Mouse (Mus musculus) B cell, adult 2 months (primary cell): ENCODE results near the gene 4930523C07Rik.

ENCODE experiments used
- DNase-seq, 2 experiments: peaks; one replicate each; pipeline ENCODE4 v3.0.0; 2022

Gene 4930523C07Rik

DNA sequence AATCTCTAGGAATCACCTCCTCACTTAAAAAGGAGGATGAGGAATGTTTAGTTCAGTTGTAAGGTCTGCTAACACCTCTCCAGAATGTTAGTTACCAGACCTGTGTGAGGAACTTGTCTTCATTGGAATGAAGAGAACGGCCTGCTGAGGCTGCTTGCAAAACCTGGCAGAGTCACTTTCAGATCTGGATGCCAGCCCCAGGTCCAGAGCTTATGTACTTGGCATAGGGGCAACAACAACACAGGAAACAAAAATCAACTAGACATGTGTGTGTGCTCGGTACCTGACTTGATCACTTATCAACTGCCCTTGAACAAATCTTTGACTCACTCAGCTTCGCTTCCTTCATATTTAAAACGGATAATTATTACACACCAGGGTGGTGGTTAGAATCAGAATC is 2.6 kb downstream of the 4930523C07Rik start:
- no peak for DNase-seq

DNA sequence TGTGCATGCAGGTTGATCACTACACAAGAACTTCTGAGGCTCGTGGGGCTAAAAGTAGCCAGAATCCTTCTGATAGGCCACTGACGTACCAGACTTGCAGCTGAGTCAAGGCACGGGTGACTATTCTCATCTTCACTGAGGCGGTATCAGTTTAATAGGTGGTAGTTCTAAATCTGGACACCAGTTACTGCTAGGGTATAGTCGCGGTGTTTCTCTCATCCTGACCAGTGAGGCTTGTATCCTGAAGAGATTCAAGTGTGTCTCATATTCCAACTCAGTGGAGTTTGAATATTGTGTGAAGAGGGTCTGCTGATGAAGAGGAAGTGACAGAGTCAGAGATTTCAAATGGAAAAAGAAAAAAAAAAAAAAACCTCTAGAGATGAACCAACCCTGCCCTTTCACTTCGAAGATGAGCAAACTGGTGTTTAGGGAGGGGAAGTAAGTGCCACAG is 3.3 kb downstream of the 4930523C07Rik start:
- peak; percentile 71 for DNase-seq

DNA sequence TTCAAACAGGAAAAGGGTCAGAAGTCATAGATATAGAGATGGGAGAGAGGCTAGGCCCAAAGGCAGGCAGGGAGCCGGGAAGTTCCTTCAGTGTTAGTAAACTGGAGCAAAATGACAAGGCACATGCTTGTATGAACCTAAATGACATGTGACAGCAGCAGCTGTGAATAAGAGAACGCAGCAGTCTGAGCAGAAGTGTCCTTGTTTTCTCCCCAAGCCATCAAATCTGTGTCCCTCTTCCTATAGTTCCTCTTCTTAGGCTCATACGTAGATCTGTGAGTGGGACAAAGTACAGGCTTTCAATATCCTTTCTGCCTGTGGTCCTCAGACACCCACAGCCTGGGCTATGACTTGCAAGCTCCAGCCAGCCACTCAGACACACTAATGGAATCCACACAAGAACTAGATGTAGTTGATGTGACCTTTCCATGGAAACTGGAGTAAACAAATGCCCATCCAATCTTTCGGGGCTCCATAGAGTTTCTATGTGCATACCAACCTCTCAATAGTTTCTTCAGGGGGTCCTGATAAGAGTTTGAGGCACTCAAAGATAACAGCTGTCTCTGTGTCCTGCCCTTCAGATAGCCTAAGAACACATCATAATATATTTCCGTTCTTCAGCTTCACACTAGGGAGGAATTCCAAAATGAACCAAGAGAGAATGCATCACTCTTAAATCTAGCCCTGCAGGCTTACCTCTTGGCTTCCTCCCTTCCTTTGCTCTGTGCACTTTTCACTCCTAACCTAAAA is 5.1 kb downstream of the 4930523C07Rik start:
- peak in 1 of 2 experiments; percentile 3 for DNase-seq

DNA sequence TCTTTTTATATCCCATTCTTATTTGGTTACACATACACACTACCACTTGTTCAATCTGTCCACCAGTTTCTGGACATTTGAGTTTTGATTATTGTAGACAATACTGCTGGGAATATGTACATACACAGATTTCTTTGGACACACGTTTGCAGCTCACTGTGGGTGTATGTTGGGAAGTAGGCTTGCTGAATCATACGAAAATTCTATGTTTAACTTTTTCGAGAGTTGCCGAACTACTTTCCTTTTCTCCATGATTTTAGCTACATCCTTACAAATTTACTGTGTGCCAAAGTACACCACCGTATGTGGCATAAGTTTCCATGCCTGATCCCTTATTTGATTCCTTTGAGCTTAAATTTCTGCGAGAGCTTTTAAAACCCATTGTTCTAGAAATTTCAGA is 6.7 kb downstream of the 4930523C07Rik start:
- no peak for DNase-seq

DNA sequence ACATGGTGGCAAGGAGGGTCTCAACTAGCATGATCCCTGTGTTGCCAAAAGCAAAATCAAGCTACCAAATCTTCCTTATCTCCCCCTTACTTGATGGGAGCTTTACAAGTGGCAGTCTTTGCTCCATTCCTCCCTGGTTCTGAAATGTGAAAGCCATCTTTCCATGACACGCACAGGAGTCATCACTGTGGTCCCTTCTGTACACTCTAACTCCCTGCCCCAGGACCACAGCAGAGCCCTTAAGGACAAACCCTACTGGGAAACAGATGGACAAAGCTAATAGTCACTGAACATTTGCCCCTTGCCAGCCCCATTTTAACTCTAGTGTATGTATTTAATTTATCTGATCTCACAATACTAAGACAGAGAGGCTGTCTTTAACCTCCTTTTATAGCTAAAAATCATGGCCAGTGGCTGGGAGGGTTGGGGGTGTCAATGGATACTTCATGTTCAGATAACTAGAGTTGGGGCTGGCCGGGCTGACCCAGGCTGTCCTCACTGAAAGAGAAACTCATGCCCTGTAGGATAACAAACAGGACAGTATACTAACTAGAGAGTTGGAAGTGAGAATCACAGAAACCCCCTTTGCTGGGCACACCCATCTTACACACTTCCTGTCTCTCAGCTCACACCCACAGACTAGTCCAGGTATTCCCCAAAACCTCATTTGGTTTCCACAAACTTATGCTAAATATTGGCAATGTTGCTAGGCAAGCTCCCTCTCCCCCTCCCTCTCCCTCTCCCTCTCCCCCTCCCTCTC is 8.6 kb downstream of the 4930523C07Rik start:
- DNase-seq = peak; percentile 74 to 77

DNA sequence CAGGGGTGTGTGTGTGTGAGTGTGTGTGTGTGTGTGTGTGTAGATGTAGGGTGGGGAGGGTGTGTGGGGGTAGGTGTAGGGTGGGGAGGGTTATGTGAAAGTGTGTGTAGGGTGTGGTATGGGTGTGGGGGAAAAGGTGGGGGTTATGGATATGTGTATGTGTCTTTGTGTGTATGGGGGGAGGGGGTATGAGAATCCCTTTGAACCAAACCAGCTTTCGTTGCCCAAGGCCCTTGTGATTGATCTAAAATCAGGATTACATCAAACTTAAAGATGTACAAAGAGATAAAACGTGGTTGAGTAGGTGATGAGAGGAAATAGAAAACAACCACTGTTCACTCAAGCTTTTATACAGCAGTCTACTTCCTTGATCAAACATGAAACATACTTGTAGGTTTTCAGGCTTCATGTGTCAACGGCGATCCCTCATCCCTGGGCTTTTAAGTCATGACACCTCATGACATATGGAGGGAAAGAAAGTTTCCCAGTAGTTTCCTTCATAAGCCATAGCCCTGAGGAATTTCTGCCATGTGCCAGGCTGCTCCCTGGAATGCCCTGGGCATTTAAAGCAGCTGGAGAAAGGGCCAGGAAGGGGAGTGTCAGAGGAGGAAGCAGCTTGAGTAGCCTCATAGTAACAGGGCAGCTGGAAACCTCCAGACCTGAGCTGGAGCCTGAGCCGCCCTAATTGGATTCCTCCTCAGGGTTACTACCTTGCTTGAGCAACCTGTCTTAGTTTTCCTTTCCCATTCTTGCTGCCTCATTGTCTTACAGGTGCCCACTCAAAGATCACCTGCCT is 9.5 kb downstream of the 4930523C07Rik start:
- no peak for DNase-seq

DNA sequence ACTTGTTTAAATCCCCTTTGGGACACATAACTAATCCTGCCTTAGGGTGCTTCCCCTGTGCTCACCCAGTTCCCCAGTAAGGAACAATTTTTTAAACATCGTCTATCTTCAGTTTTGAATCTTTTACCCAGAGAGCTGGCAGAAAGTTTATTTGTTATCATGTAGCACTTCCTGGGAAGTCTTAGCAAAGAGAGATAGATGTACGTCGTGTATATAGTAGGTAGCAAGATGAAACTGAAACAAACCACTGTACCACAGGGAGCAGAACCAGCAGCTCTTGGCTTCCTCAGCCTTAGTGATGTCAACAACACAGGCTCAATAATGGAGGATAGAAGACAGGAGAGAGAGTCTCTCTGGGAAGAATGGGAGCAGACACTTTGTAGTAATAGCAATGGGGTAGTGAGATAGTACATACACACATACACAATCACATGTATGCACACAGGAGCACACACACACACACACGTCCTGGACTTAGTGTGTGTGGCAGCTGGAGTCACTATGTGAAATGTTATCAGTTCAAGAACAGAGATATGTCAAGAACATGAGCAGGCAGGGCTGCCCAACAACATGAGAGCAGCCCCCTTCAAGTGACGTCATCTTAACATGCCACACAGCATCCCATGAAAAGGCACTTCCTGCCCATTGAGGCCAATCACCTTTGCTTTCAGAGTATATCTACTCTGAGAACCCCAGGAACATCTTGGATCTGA is 10.3 kb downstream of the 4930523C07Rik start:
- DNase-seq = peak in 1 of 2 experiments; percentile 37

DNA sequence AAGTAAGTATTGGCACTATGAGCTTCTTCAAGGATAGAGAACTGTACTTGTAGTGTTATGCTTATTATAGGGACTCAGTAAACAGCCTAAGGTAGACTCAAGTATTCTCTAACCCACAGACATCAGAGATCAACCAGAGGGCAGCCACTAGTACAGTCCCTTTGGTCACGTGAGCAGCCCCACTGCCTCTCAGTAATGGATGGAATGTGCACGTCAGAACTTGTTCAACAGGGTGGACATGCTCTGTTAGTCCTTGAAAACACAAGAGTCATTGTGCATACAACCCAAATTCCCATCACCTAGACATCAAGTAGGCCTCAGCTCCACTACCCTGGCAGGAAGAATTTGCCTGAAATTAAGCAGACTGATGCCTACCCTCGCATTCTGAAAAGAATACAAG is 13.5 kb downstream of the 4930523C07Rik start:
- DNase-seq = no peak

DNA sequence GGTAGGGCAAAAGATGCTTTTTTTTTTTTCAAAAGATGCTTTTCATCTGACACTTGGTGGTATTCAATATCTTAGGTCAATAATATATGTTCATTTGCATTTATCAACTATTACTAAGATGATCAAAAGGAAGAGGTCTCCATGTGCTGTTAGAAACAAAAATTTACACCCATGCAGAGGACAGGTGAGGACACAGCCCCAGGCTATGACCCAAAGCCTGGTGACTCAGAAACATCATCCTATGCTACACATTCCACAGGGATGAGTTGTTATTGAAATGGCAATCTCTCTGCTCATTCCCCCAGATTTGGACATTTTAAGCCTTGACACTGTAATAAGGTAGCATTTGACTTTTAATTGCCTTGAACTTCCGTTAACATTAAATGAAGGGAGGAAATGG is 15.7 kb downstream of the 4930523C07Rik start:
- no peak for DNase-seq

DNA sequence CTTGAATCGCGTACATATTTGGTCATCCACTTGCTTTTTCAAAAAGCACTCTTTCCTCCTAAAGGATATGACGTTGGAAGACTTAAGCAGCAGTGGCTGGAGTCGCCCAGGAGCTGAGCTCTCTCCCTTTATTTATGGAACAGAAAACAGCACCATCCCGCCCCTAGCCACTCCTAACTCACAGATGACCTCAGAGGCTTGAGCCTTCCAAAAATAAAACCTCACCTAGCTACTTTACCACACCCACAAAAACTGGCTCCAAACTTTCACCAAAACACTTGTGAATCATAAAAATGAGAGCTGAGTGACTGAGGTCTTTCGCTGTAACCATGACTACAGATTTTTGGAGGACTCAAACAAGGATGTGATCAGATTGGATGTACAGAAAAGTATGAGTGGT is 16.4 kb downstream of the 4930523C07Rik start:
- no peak for DNase-seq

DNA sequence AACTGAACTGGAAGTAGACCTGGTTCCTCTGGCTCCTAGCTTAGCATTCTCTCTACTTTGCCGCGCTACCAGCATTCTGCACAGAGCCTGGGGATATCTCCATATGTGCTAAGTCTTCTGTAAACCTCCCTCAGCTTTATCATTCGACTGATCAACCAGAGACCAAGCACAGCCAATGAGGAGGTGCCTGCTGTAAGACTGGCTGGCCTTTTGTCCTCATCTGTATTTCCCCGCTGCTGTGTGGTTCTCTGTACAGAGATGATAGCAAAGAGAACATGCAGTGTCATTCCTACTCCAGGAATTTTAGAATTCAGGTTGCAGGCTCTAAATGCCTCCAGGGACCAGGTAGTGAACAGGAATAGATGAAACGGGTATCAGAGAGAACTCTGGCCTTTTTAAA is 17.1 kb downstream of the 4930523C07Rik start:
- no peak for DNase-seq

DNA sequence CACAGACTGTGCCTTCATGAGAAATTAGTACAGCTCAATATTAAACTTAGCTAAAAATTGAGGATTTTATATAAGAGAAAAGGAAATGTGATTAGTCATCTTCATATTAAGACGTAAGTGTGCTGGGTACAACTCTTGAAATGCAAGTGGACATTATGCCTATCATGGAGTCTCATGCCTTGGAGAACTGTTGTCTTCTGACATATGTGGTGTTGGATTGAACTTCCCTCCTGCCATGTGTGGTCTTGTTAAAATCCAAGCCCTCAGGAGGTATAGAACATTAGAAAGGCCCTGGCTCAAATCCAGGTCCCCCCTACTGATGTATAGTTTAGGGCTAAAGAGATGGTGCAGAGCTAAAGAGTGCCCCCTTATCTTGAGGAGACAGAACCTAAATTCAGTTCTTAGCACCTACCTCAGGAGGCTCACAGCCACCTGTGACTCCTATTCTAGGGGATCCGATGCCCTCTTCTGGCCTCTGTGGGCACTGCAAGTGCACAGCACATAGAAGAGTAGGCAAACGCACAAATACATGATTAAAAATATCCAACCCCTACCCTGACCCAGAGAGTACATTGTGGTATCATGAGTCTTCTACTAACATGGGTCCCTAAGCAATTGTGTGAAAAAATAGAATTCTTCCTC is 17.7 kb downstream of the 4930523C07Rik start:
- DNase-seq = peak; percentile 85 to 86

DNA sequence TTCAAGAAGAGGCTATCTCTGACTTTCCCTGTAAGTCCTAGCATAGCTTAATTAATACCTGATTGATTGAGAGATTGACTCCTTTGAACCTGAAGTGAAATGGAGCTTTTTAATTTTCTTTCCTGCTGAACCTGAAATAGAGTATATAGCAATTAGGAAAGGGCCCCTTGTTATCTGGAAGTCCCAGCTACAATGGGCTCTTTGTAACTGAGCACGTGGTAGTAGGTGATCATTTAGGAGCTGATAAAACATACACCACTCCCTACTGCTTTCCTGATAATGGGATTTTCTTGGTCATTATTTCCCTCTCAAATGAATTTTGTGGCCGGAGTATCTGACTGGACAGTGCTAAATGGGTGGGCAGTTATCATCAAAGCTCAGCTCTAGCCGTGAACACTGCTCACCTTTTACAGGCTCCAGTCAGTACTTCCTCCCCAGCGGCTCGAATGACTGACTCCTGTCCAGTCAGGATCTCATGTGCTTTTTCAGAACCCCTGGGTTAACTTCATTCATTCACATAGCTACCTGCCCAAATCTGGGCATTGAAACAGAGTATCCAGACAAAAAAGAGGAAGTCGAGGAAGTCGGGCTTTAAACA is 20.5 kb downstream of the 4930523C07Rik start:
- no peak for DNase-seq

DNA sequence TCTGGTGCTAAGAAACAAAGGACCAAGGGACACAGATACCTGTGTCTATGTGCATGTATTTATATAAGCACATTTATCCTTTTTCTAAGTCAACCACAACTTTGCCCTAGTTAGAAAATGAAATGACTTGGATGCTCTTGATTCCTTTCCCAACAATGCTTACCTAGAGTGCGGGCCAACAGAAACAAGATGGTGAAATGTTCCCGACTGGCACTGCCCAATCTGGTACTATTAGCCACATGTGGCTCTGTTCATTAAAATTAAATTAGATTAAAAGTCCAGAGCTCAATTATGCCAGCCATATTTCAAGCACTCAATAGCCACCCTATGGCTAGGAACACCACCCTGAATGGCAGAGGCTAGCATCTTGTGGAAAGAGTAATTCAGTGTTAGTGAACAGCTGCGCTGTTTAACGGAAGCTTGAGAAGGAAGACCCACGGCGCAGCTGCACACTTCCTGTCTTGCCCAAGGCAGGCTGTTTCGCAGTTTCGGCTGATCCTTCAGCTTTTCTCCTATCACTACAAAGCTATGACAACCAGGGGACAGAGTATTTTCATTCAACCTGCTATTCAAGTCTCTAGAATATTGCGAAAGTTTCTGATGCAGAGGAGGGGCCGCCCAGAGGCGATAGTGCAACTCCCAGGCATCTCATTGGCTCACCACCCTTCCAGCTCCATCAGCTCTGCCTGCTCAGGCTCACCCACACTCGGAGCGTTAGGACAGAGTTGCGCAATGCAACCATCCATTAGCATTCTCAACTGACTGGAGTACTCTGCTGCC is 34.9 kb downstream of the 4930523C07Rik start:
- DNase-seq = peak; percentile 52 to 55

DNA sequence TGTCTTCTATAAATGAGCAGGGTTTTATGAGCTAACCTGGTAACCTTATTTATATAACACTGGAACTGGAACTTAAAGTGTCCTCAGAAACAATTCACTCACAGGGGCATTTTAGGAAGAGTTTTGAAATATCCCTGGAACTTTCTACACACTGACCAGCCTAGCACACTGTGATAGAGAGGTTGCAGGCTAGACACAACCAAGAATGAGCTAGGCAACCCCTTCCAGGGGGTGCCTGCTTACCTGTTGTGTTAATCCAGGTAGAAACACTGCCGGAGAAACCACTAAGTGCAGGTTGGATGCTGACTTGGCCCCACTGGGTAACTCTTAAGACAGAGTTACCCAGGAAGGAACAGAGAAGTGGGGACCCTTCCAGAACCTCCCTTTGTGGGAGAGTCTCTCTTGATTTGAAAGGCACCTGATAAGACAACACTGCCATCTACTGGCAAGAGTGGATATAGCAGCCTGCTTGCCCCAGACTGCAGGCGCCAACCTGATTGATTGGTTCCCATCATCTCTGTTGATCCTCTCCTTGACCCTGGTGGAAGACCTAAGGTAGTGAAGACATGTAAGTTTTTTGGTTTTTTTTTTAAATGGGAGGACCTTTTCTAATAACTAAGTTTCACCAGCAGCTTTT is 36.7 kb downstream of the 4930523C07Rik start:
- peak; percentile 91 to 92 for DNase-seq

DNA sequence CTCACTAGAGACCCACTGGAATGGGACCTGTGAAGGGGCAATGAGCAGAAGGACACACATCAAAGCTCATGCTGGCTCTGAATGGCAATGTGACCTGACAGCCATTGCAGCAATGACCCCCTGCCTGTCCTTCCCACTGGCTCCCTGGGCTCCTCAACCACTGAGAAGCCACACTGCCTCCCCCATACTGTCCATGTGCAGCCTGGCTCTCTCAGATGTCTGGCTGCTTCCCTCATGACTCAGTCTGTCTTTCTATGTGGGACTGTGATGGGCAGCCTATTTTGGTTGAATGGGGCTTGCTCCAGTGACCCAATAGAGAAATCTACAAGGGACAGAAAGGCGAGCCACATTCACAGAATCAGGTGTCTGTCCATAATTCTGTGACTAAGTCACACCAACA is 38.5 kb downstream of the 4930523C07Rik start:
- no peak for DNase-seq

DNA sequence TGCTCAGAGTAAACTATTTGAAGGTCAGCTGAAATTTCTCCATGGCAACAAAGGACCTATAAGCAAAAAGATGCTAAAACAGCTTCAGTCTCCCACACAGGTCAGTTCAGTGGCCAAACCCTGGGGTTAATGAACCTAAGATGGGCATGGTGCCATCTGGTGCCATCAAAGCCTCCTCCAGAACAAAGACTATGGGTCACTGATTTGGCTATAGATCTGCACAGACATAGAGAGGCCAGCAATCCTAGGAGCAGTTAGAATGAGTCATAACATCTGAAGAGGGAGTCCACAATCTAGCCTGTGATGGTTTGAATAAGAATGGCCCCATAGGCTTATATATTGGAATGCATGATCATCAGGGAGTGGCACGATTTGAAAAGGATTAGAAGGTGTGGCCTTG is 40.1 kb downstream of the 4930523C07Rik start:
- DNase-seq = no peak

DNA sequence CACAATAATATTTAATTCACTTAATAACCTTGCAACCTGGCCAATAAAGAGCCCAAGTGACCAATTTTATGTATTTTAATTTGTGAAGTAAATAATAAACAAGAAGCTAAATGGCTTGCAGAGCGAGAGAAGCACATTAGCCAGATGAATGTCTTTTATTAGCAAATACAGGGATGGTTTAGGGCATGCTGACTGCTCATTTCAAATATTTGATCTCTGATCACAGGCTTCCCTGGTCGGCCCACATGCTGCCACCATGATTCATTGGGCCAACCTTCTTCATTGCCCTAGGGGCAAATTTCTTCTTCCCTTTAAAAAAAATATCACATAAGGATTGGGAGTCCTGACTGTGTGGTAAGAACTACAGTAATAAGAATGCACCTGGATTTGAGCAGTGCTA is 42.5 kb downstream of the 4930523C07Rik start:
- no peak for DNase-seq

DNA sequence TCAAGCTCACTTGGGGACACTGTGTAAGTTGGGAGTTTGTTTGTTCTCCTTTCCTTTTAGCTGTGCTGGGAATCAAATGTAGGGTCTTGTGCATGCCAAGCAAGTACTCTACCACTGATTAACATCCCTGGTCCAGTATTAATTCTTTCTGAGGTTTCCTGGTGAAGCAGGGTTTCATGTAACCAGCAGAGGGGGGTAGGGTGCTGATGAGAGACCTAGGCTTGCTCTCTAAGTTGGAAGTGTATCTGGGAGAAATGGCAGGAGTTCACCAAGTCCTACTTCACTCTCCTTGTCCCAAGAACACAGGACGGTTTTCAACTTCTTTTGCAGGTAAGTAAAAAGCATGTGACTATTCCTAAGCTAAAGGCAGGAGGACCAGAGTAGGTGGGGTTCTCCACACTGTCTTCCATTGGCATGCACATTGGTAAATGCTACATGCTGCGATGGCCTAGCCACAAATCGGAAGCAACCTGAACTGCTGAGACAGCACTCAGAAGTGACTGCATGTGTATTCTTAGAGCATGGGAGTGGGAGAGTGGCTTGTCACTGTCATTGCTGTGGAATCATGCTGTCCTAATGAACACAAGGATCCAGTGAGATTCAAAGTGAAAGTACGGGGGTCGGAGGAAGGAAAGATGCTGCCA is 55.6 kb downstream of the 4930523C07Rik start:
- DNase-seq = no peak

DNA sequence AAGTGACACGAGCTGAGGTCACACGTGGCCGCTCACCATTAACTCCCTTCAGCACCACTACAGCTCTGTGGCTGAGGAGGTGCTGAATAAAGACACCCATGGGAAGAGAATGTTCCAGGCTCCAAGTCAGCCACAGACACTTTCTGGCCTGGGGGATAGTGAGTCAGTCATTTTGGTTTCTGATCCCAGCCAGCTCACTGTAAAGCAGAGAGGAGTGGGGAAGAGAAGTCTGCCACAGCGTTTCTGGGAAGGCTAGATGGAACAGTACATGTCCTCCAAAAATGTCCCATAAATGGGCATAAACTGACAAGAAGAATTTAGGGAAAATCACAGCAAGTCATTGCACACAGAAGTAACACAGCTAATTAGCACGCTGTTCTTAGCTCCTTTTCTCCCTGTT is 56.8 kb downstream of the 4930523C07Rik start:
- no peak for DNase-seq
